Mouse (Mus musculus) CH12.LX (cell line): ENCODE measurements around the gene Rasgef1a. TPM values are rescaled to one million over a fixed set of nuclear protein-coding genes. Genes with fewer than 3 reads are reported as not detected.

Source experiments
- DNase-seq: peaks from one replicate; pipeline ENCODE4 v3.0.0-alpha.2; 2013; ENCODE audit errors: extremely low read depth
- H3K27ac ChIP-seq: 2 replicates; pipeline ENCODE4 v1.5.1; 2012; ENCODE audit warnings: low read depth, mild to moderate bottlenecking, control low read depth, moderate library complexity; ENCODE audit not compliant: insufficient read depth
- H3K27me3 ChIP-seq: replicated peaks from 2 replicates; pipeline ENCODE3; 2012; ENCODE audit warnings: inconsistent platforms
- H3K36me3 ChIP-seq, 2 experiments: replicated peaks in 1 of 2; 2 replicates each; pipeline versions ENCODE3 to v1.6.1; 2012; ENCODE audit warnings: inconsistent platforms in 1 of 2, low read length in 1 of 2, mild to moderate bottlenecking in 1 of 2, mixed read lengths in 1 of 2, moderate library complexity in 1 of 2; ENCODE audit not compliant: control insufficient read depth in 1 of 2, insufficient read depth in 1 of 2
- H3K4me1 ChIP-seq, 2 experiments: 2 replicates each; pipeline ENCODE4 v1.6.1; 2012; ENCODE audit warnings: inconsistent platforms in 1 of 2, moderate library complexity in 1 of 2; ENCODE audit not compliant: insufficient read depth in 2 of 2, control insufficient read depth in 1 of 2
- H3K4me2 ChIP-seq: 2 replicates; pipeline ENCODE4 v1.6.1; 2012; ENCODE audit warnings: low read depth, mild to moderate bottlenecking, control low read depth; ENCODE audit not compliant: poor library complexity, insufficient read depth, severe bottlenecking
- H3K4me3 ChIP-seq, 3 experiments: fragments of 150-350 bp in 1 of 3; sonication (generic) in 1 of 3; replicated peaks in 1 of 3; 2 replicates each; pipeline versions ENCODE3 to v1.5.1; 2011 to 2012; ENCODE audit warnings: low read depth in 2 of 3, low read length in 2 of 3, mild to moderate bottlenecking in 2 of 3, moderate library complexity in 2 of 3, control low read depth in 1 of 3, improper control_type of control experiment in 1 of 3, inconsistent platforms in 1 of 3, mixed read lengths in 1 of 3; ENCODE audit not compliant: poor library complexity in 1 of 3
- H3K79me2 ChIP-seq: replicated peaks from 2 replicates; pipeline ENCODE4 v1.6.1; 2012; ENCODE audit warnings: mild to moderate bottlenecking, moderate library complexity; ENCODE audit not compliant: control insufficient read depth, poor library complexity, insufficient read depth, severe bottlenecking; ENCODE audit errors: extremely low read depth
- H3K9ac ChIP-seq: 2 replicates; pipeline ENCODE4 v1.6.1; 2012; ENCODE audit warnings: low read depth, mild to moderate bottlenecking, control low read depth, moderate library complexity; ENCODE audit not compliant: insufficient read depth
- H3K9me3 ChIP-seq: replicated peaks from 2 replicates; pipeline ENCODE3; 2012; ENCODE audit warnings: low read length, inconsistent platforms, mixed read lengths
- BHLHE40 ChIP-seq: IDR thresholded peaks from 2 replicates; pipeline ENCODE4 v1.6.1; 2011; ENCODE audit warnings: mild to moderate bottlenecking, low read depth, low read length, improper control_type of control experiment
- CHD1 ChIP-seq: IDR thresholded peaks from 2 replicates; pipeline ENCODE4 v1.6.1; 2012; ENCODE audit warnings: low read depth, low read length, improper control_type of control experiment, inconsistent platforms
- CTCF ChIP-seq, 2 experiments: IDR thresholded peaks in 1 of 2; conservative IDR thresholded peaks in 1 of 2; 2 replicates each; pipeline ENCODE4 v1.5.1; 2011 to 2012; ENCODE audit warnings: low read depth in 2 of 2, low read length in 2 of 2, improper control_type of control experiment in 1 of 2, inconsistent platforms in 1 of 2, mild to moderate bottlenecking in 1 of 2, moderate library complexity in 1 of 2
- EP300 ChIP-seq: IDR thresholded peaks from 2 replicates; pipeline ENCODE4 v1.6.1; 2011; ENCODE audit warnings: low read length, improper control_type of control experiment
- ETS1 ChIP-seq: conservative IDR thresholded peaks from 2 replicates; pipeline ENCODE4 v1.6.1; 2012; ENCODE audit warnings: low read depth, mild to moderate bottlenecking, inconsistent platforms, low read length, improper control_type of control experiment, moderate library complexity
- JUN ChIP-seq: IDR thresholded peaks from 2 replicates; pipeline ENCODE4 v1.6.1; 2011; ENCODE audit warnings: low read depth, mild to moderate bottlenecking, low read length, improper control_type of control experiment, moderate library complexity; ENCODE audit not compliant: insufficient read depth
- JUND ChIP-seq: conservative IDR thresholded peaks from 2 replicates; pipeline ENCODE4 v1.6.1; 2011; ENCODE audit warnings: low read depth, low read length, improper control_type of control experiment
- MAFK ChIP-seq: IDR thresholded peaks from 2 replicates; pipeline ENCODE4 v1.6.1; 2011; ENCODE audit warnings: low read length, improper control_type of control experiment; ENCODE audit not compliant: insufficient replicate concordance
- MAX ChIP-seq: IDR thresholded peaks from 2 replicates; pipeline ENCODE4 v1.6.1; 2011; ENCODE audit warnings: low read length, improper control_type of control experiment
- MAZ ChIP-seq: IDR thresholded peaks from 2 replicates; pipeline ENCODE4 v1.6.1; 2012; ENCODE audit warnings: low read depth, mild to moderate bottlenecking, inconsistent platforms, low read length, improper control_type of control experiment, moderate library complexity
- MXI1 ChIP-seq: IDR thresholded peaks from 2 replicates; pipeline ENCODE4 v1.6.1; 2011; ENCODE audit warnings: mild to moderate bottlenecking, low read depth, low read length, improper control_type of control experiment
- NELFE ChIP-seq: IDR thresholded peaks from 2 replicates; pipeline ENCODE4 v1.6.1; 2011; ENCODE audit warnings: low read depth, low read length, improper control_type of control experiment
- PAX5 ChIP-seq: IDR thresholded peaks from 2 replicates; pipeline ENCODE4 v1.6.1; 2012; ENCODE audit warnings: low read length, inconsistent platforms, mixed read lengths
- POLR2A ChIP-seq: IDR thresholded peaks from 2 replicates; pipeline ENCODE4 v1.6.1; 2011; ENCODE audit warnings: low read depth, mild to moderate bottlenecking, improper control_type of control experiment, low read length
- RCOR1 ChIP-seq: conservative IDR thresholded peaks from 2 replicates; pipeline ENCODE4 v1.6.1; 2012; ENCODE audit warnings: low read depth, mild to moderate bottlenecking, inconsistent platforms, low read length, improper control_type of control experiment
- SIN3A ChIP-seq: IDR thresholded peaks from 2 replicates; pipeline ENCODE4 v1.6.1; 2012; ENCODE audit warnings: low read length, improper control_type of control experiment, inconsistent platforms
- TCF12 ChIP-seq: IDR thresholded peaks from 2 replicates; pipeline ENCODE4 v1.6.1; 2014; ENCODE audit warnings: low read depth, mild to moderate bottlenecking, inconsistent platforms, low read length, improper control_type of control experiment
- ZC3H11A ChIP-seq: IDR thresholded peaks from 2 replicates; pipeline ENCODE4 v1.6.1; 2012; ENCODE audit warnings: low read depth, mild to moderate bottlenecking, inconsistent platforms, low read length, improper control_type of control experiment
- ZKSCAN1 ChIP-seq: IDR thresholded peaks from 2 replicates; pipeline ENCODE4 v1.6.1; 2012; ENCODE audit warnings: low read depth, inconsistent platforms, low read length, improper control_type of control experiment, borderline replicate concordance
- ZMIZ1 ChIP-seq: IDR thresholded peaks from 2 replicates; pipeline ENCODE4 v1.6.1; 2012; ENCODE audit warnings: low read depth, mild to moderate bottlenecking, inconsistent platforms, low read length, improper control_type of control experiment
- ZNF384 ChIP-seq: IDR thresholded peaks from 2 replicates; pipeline ENCODE4 v1.6.1; 2012; ENCODE audit warnings: low read depth, low read length, improper control_type of control experiment, inconsistent platforms
- dilution Hi-C: fragments of 300-500 bp; cut with MboI; formaldehyde crosslinking; loops from 2 replicates; pipeline ENCODE4 v1.14.3; 2020; ENCODE audit warnings: low sequenced_read_pairs; ENCODE audit not compliant: extremely low pct_unique_long_range_greater_than_20kb, extremely low pct_ligation_motif_present
- in situ Hi-C: fragments of 300-500 bp; cut with MboI; formaldehyde crosslinking; loops from 3 replicates; pipeline ENCODE4 v1.14.3; 2019; ENCODE audit warnings: low sequenced_read_pairs, low pct_ligation_motif_present, low pct_unique_long_range_greater_than_20kb, mixed read lengths
- polyA plus RNA-seq: library from polyadenylated mRNA; unstranded; fragments of >175 nt; gene quantifications from 2 replicates; pipeline ENCODE4 v1.2.1, GENCODE M21; 2012; ENCODE audit warnings: low read depth; ENCODE audit not compliant: insufficient read length
- total RNA-seq, 2 experiments: library from RNA; depleted of rRNA; stranded (reverse); fragments of 300-350 nt in 1 of 2; fragments of >200 nt in 1 of 2; gene quantifications; 2 replicates each; pipeline ENCODE4 v1.2.3; 2012 to 2014

The Rasgef1a gene
- total and polyA plus RNA-seq, 3 experiments, result 0.13 TPM; not detected in 2

DNA sequence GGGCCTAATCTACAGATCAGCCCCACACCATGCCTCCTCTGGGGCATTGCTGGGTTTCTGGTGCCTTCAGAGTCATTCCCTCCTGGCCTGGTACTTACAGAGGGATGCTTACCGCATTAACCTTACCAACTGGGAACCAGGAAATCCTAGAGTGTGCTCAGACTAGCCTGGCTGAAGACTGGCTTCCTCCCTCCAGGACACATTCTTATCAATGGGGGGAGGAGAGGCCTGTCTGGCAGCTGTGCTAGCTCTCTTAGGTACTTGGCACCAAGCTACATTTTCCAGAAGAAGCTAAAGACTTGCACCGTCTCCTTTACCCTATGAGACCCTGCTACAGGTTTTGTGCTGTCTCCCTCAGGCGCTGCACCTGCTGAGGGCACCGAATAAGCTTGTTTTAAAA, 40.2 kb downstream of the Rasgef1a start:
- in situ Hi-C loops, result no loop called here
- peaks cover 79% of the 10 kb centered on the region for H3K27me3 ChIP-seq

DNA sequence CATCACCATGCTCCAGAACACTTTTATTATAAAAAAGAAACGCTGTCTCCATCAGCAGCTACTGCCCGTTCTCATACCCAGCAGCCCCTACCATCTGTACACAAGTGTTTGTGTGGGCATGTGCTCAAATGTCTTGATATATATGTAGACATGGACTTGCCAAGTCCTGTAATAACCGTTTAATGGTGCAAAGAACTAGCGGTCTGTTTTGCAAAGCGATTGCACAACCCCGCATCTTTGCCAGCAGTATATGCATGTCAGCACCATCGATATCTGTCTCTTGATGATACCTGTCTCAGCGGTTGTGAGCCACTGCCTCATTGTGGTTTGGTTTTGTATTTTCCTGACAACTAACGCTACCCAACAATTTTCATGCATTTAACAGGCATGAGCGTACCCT, 44.0 kb downstream of the Rasgef1a start:
- in situ Hi-C loops (no loop called here), dilution Hi-C loops (no loop called here)
- Histone ChIP-seq H3K79me2 (no peaks in the 10 kb centered on the region), H3K9ac (no peak overlapping the region), H3K4me3 (no peak overlapping the region), H3K4me2 (no peak overlapping the region), H3K27ac (no peak overlapping the region), H3K9me3 (peaks cover 7% of the 10 kb centered on the region), H3K36me3 (no peaks in the 10 kb centered on the region), H3K27me3 (peaks cover 69% of the 10 kb centered on the region), H3K4me1 (no peaks in the 10 kb centered on the region)
- no peak for TF ChIP-seq ZKSCAN1
- TF ChIP-seq MAX, result no peak
- TF ChIP-seq BHLHE40, result no peak
- no peak for TF ChIP-seq ETS1
- no peak for DNase-seq

More for the DNA sequence above, 40.2 kb downstream of the Rasgef1a start:
- Histone ChIP-seq H3K27ac (no peak overlapping the region), H3K4me2 (no peak overlapping the region), H3K36me3 (no peaks in the 10 kb centered on the region), H3K9me3 (peaks cover 7% of the 10 kb centered on the region), H3K9ac (no peak overlapping the region), H3K4me1 (no peaks in the 10 kb centered on the region), H3K4me3 (no peak overlapping the region), H3K79me2 (no peaks in the 10 kb centered on the region)
- dilution Hi-C loops, result no loop called here
- TF ChIP-seq MAZ (no peak), NELFE (no peak), MXI1 (no peak), ZMIZ1 (no peak), EP300 (no peak), JUND (no peak), JUN (no peak), PAX5 (no peak), SIN3A (no peak), ZC3H11A (no peak), TCF12 (no peak), ZNF384 (no peak), CHD1 (no peak), ETS1 (no peak), POLR2A (no peak), MAFK (no peak), CTCF (conservative IDR thresholded peaks at IDR 0.05 in 1 of 2, IDR thresholded peaks at IDR 0.05 in 1 of 2; ENCODE audit: low read depth in 2 of 2, low read length in 2 of 2) (no peak), RCOR1 (no peak)
- no peak for DNase-seq
